Mouse (Mus musculus): Measurements from ENCODE around the gene Itsn1.

GRCm38 (mm10) chr16:91792477-91793196 lies 63.6 kb downstream of the Itsn1 start:
- TF ChIP-seq CTCF (IDR thresholded peaks at IDR 0.05; ENCODE audit: borderline replicate concordance, control insufficient read depth, extremely low read depth, insufficient read depth, low read length, poor library complexity) (no peak), POLR2A (IDR thresholded peaks at IDR 0.05; ENCODE audit: control insufficient read depth, extremely low read depth, insufficient read depth, low read length, poor library complexity) (no peak)
